Mouse (Mus musculus) frontal cortex, postnatal 14 days (tissue): ENCODE results near the gene Gm4513.
"Not testable (repeated sequence)": the region's sequence is repeated elsewhere in the genome, so short reads cannot be mapped to it uniquely, and the experiment has no call there.

Experiments used
- DNase-seq, 2 experiments: peaks; one replicate each; pipeline ENCODE4 v3.0.0; 2022; ENCODE audit warnings: low spot score in 2 of 2

The Gm4513 gene

GRCm38 (mm10) chr7:20598921-20599320 lies at the start of gene Gm4513:
Gene Gm4513 (minus strand): TSS chr7:20599021.
- not testable (repeated sequence) for DNase-seq

DNA sequence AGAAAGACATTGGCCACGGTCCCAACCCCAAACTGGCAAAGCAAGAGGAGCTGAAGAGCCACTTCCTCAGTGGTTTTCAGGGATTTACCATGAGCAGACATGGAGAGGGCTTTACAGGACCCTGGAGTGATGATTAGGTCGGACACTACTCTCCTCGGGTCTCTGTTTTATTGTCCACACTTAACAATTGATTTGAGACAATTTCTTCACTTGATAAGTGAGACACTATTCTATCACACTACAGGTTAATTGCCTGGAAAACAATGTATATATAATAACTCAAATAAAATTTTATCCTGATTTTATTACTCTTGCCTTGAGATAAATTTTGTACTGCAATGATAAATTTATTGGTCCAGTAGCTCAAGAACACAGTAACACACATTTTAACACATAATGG lies 22.7 kb downstream of the Gm4513 start, which contains the start of gene Gm4141:
Gene Gm4141 (minus strand): TSS at position 101 of the 400 bp plus-strand sequence.
- DNase-seq, result not testable (repeated sequence)

GRCm38 (mm10) chr7:20545657-20546056 lies 53.2 kb downstream of the Gm4513 start, which contains the start of gene Gm5726:
Gene Gm5726 (minus strand): TSS chr7:20545757.
- DNase-seq, result not testable (repeated sequence)
